Mouse (Mus musculus): ENCODE measurements around the gene Timm50. TPM values are rescaled to one million over a fixed set of nuclear protein-coding genes. Genes with fewer than 3 reads are reported as not detected.
A peak's percentile ranks its signal among the peaks of the same experiment; 100 is the strongest.

Gene Timm50
- polyA plus RNA-seq, 1 experiment from 2014 or later: 131 TPM

GRCm38 (mm10) chr7:28290638-28291590 is 21.0 kb downstream of the Timm50 start, which contains the start of gene Selenov:
Gene Selenov (minus strand): TSS chr7:28291186.
- Histone ChIP-seq H3K27me3 (peaks cover 66% of the 10 kb centered on the region), H3K27ac (replicated peaks) (no peak within 1 kb of the TSS), H3K9ac (peak within 1 kb of the TSS; percentile 48), H3K4me1 (replicated peaks) (peaks cover 39% of the 10 kb centered on the region), H3K4me2 (peak within 1 kb of the TSS; percentile 54), H3K4me3 (peak within 1 kb of the TSS; percentile 31), H3K36me3 (no peaks in the 10 kb centered on the region), H3K9me3 (no peaks in the 10 kb centered on the region)
- WGBS: 1% methylated on average over 52 of the region's 52 CpGs
- ATAC-seq (ENCODE audit: low read depth): peak; percentile 34

DNA sequence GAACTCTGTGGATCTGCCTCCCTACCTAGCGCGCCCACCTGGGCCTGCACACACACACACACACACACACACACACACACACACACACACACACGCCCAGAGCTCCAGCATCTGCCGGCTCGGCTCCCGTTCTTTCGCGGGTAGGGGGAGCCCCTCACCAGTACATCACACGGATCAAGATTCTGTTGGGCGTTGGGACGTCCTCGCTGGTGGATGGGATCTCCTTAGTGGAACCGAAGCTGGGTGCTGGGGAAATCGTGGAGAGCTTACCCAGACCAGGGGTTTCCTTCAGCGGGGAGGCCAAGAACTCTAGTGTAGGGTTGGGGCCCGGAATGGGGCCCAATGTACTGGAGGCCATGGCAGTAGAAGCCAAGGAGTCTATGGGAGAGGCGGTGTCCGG is 21.7 kb downstream of the Timm50 start:
- Histone ChIP-seq H3K27me3 (peaks cover 66% of the 10 kb centered on the region), H3K9me3 (no peaks in the 10 kb centered on the region), H3K4me2 (peak overlapping the region; percentile 54), H3K4me3 (peak overlapping the region; percentile 31), H3K27ac (replicated peaks) (no peak overlapping the region), H3K9ac (0 out of 2 replicates have a peak overlapping the region, but pooled peaks have one; percentile 48), H3K36me3 (no peaks in the 10 kb centered on the region), H3K4me1 (replicated peaks) (peaks cover 37% of the 10 kb centered on the region)
- 2% methylated on average over 18 of the region's 18 CpGs for WGBS
- ATAC-seq (ENCODE audit: low read depth): 0 out of 2 replicates have a peak, but pooled peaks have one; percentile 25

GRCm38 (mm10) chr7:28280630-28281029 is 31.2 kb downstream of the Timm50 start:
- peaks cover 24% of the 10 kb centered on the region for H3K4me1 ChIP-seq (replicated peaks)
- H3K27me3 ChIP-seq: no peaks in the 10 kb centered on the region
- H3K4me3 ChIP-seq: no peak overlapping the region
- no peak overlapping the region for H3K27ac ChIP-seq (replicated peaks)
- 83% methylated on average over 7 of the region's 7 CpGs for WGBS
- no peaks in the 10 kb centered on the region for H3K9me3 ChIP-seq
- H3K36me3 ChIP-seq: no peaks in the 10 kb centered on the region
- H3K9ac ChIP-seq: no peak overlapping the region
- no peak for ATAC-seq (ENCODE audit: low read depth)
- H3K4me2 ChIP-seq: no peak overlapping the region

- WGBS: 78% methylated on average over 7 of the region's 7 CpGs
- H3K9me3 ChIP-seq: no peaks in the 10 kb centered on the region
- peaks cover 7% of the 10 kb centered on the region for H3K36me3 ChIP-seq
- peak overlapping the region; percentile 84 for H3K4me2 ChIP-seq
- no peak for ATAC-seq (ENCODE audit: low read depth)
- H3K4me1 ChIP-seq (replicated peaks): peaks cover 24% of the 10 kb centered on the region
- H3K27ac ChIP-seq (replicated peaks): peak overlapping the region; percentile 89
- peak overlapping the region; percentile 70 for H3K4me3 ChIP-seq
- no peaks in the 10 kb centered on the region for H3K27me3 ChIP-seq
- H3K9ac ChIP-seq: peak overlapping the region; percentile 90
Observed at GRCm38 (mm10) chr7:28278279-28278652, 33.6 kb downstream of the Timm50 start.

- Histone ChIP-seq H3K9ac (peak within 1 kb of the TSS; percentile 90), H3K36me3 (peaks cover 11% of the 10 kb centered on the region), H3K4me2 (peak within 1 kb of the TSS; percentile 84), H3K27me3 (no peaks in the 10 kb centered on the region), H3K27ac (replicated peaks) (peak within 1 kb of the TSS; percentile 89), H3K4me3 (peak within 1 kb of the TSS; percentile 70), H3K9me3 (no peaks in the 10 kb centered on the region), H3K4me1 (replicated peaks) (peaks cover 24% of the 10 kb centered on the region)
- WGBS: 3% methylated on average over 68 of the region's 68 CpGs
- ATAC-seq (ENCODE audit: low read depth): peak; percentile 76
Observed at GRCm38 (mm10) chr7:28277615-28278278, 34.1 kb downstream of the Timm50 start, which contains the start of gene Eid2b. Gene Eid2b (plus strand): TSS chr7:28277739.

- peak; percentile 24; the same call in 1 of the 2 replicates for ATAC-seq (ENCODE audit: low read depth)
- H3K4me3 ChIP-seq: no peak overlapping the region
Observed at GRCm38 (mm10) chr7:28277237-28277614, 34.6 kb downstream of the Timm50 start.

DNA sequence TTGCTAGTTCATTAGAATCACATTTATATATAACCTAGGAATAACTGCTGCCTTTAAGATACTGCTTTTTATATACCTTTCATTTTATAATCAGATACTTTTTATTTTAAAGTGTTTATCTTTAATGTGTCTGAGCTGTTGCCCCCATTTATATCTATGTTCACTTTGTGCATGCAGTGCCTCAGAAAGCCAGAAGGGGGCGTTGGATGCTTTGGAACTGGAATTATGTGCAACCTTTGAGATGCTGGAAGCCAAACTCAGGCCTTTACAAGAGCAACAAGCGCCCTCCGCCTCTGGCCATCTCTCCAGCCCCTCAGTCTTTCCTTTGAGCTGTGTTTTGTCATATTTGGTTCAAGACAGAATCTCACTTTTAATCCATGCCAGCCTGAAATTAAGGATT is 40.1 kb downstream of the Timm50 start:
- Histone ChIP-seq H3K27me3 (no peaks in the 10 kb centered on the region), H3K9ac (no peak overlapping the region), H3K4me2 (no peak overlapping the region), H3K4me1 (replicated peaks) (peaks cover 17% of the 10 kb centered on the region), H3K4me3 (no peak overlapping the region), H3K36me3 (peaks cover 34% of the 10 kb centered on the region), H3K27ac (replicated peaks) (no peak overlapping the region), H3K9me3 (no peaks in the 10 kb centered on the region)
- WGBS: 75% methylated on average over 3 of the region's 3 CpGs
- no peak for ATAC-seq (ENCODE audit: low read depth)

More at GRCm38 (mm10) chr7:28277237-28277614, 34.6 kb downstream of the Timm50 start:
- H3K4me1 ChIP-seq (replicated peaks): peaks cover 24% of the 10 kb centered on the region
- no peaks in the 10 kb centered on the region for H3K27me3 ChIP-seq
- H3K9me3 ChIP-seq: no peaks in the 10 kb centered on the region
- WGBS: 53% methylated on average over 8 of the region's 8 CpGs
- H3K9ac ChIP-seq: no peak overlapping the region
- no peak overlapping the region for H3K27ac ChIP-seq (replicated peaks)
- peaks cover 16% of the 10 kb centered on the region for H3K36me3 ChIP-seq
- no peak overlapping the region for H3K4me2 ChIP-seq

DNA sequence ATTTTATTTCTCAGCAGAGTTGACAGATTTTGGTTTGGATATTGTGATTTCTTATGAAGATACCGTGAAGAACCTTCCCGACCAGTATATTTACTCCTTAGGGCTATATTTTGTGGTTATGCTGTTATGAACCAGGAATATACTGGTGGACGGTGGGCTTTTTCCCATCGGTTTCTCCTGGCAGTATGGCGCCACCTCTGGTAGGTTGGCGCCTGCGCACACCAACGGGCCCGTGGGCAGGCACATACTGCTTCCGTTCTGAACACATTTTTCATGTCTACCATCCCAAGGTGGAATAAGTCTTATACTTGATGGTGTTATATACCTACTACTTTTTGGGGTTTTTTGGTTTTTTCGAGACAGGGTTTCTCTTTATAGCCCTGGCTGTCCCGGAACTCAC is 42.5 kb downstream of the Timm50 start:
- Histone ChIP-seq H3K4me2 (peak overlapping the region; percentile 87), H3K27me3 (no peaks in the 10 kb centered on the region), H3K9me3 (no peaks in the 10 kb centered on the region), H3K27ac (replicated peaks) (no peak overlapping the region), H3K36me3 (peaks cover 34% of the 10 kb centered on the region), H3K4me3 (peak overlapping the region; percentile 86; the same call in 1 of the 2 replicates), H3K9ac (no peak overlapping the region), H3K4me1 (replicated peaks) (peaks cover 17% of the 10 kb centered on the region)
- WGBS: 92% methylated on average over 12 of the region's 12 CpGs
- ATAC-seq (ENCODE audit: low read depth): no peak

DNA sequence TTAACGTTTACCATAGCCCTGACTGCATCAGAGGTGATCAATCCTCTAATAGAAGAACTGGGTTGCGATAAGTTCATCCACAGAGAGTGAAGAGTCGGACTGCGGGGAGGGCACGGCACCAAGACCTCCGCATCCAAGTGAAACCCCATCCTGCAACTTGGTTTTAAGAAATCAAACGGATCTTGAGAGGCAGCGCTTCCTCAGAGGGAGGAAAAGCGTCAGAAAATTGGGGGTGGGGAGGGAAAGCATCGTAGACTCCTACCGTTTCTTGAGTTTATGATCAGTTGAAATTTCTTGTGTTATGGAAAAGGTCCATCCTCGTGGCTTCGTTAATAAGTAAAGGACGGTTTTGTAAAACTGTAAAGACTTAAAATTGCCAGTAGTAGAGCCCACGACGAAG is 43.3 kb downstream of the Timm50 start:
- peak overlapping the region; percentile 87 for H3K4me2 ChIP-seq
- 25% methylated on average over 16 of the region's 16 CpGs for WGBS
- ATAC-seq (ENCODE audit: low read depth): no peak
- peaks cover 5% of the 10 kb centered on the region for H3K27me3 ChIP-seq
- peaks cover 17% of the 10 kb centered on the region for H3K4me1 ChIP-seq (replicated peaks)
- peaks cover 31% of the 10 kb centered on the region for H3K36me3 ChIP-seq
- H3K4me3 ChIP-seq: peak overlapping the region; percentile 86
- H3K27ac ChIP-seq (replicated peaks): peak overlapping the region; percentile 96
- peak overlapping the region; percentile 99 for H3K9ac ChIP-seq
- H3K9me3 ChIP-seq: no peaks in the 10 kb centered on the region

GRCm38 (mm10) chr7:28268042-28268531 is 43.8 kb downstream of the Timm50 start:
- ATAC-seq (ENCODE audit: low read depth): peak; percentile 79
- peak overlapping the region; percentile 87 for H3K4me2 ChIP-seq
- H3K27me3 ChIP-seq: peaks cover 5% of the 10 kb centered on the region
- peaks cover 26% of the 10 kb centered on the region for H3K36me3 ChIP-seq
- WGBS: under 1% methylated on average over 54 of the region's 62 CpGs
- peak overlapping the region; percentile 86 for H3K4me3 ChIP-seq
- peaks cover 17% of the 10 kb centered on the region for H3K4me1 ChIP-seq (replicated peaks)
- H3K9ac ChIP-seq: peak overlapping the region; percentile 99
- H3K27ac ChIP-seq (replicated peaks): peak overlapping the region; percentile 96
- no peaks in the 10 kb centered on the region for H3K9me3 ChIP-seq

DNA sequence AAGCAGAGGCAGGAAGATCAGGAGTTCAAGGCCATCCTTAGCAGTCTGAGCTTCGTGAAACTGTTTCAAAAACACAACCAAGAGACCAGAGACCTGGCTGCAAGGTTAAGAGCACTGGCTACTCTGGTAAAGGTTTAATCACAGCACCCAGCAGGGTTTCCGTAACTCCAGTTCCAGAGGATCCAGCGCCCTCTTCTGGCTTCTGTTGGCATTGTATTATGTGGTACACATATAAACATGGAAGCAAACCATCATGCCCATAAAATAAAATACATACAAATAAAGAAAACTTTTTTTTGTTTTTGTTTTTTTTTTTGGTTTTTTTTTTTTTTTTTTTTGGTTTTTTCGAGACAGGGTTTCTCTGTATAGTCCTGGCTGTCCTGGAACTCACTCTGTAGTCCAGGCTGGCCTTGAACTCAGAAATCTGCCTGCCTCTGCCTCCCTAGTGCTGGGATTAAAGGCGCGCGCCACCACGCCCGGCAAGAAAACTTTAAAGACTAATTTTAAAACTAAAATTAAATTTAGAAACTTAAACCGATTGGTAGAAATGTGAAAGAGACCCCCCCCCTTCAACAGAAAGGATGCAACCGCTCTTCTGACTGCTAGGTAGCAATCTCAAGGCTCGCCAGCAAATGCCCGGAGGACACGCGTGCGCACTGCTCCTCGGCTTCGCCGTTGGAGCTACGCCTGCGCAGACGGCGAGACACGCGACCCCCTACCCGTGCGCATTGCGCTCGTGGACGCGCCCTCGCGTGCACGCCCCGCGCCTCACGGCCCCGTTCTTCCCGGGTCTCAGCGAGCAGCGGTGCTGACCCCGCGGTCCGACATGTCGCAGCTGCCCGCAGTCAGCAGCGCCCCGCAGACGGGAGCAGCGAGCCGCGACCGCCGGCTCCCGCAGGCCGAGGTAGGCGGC is 44.5 kb downstream of the Timm50 start, which contains the start of gene Eid2:
Gene Eid2 (plus strand): TSS at position 753 of the 913 bp plus-strand sequence.
- H3K9me3 ChIP-seq: no peaks in the 10 kb centered on the region
- peaks cover 5% of the 10 kb centered on the region for H3K27me3 ChIP-seq
- H3K36me3 ChIP-seq: peaks cover 19% of the 10 kb centered on the region
- H3K4me2 ChIP-seq: peak within 1 kb of the TSS; percentile 87
- peaks cover 17% of the 10 kb centered on the region for H3K4me1 ChIP-seq (replicated peaks)
- peak within 1 kb of the TSS; percentile 96 for H3K27ac ChIP-seq (replicated peaks)
- 7% methylated on average over 57 of the region's 57 CpGs for WGBS
- H3K4me3 ChIP-seq: peak within 1 kb of the TSS; percentile 86
- ATAC-seq (ENCODE audit: low read depth): peak; percentile 95
- H3K9ac ChIP-seq: peak within 1 kb of the TSS; percentile 99
